Comparison of ENCODE assay signal across 8 mouse cellular contexts in the genomic region with DNA sequence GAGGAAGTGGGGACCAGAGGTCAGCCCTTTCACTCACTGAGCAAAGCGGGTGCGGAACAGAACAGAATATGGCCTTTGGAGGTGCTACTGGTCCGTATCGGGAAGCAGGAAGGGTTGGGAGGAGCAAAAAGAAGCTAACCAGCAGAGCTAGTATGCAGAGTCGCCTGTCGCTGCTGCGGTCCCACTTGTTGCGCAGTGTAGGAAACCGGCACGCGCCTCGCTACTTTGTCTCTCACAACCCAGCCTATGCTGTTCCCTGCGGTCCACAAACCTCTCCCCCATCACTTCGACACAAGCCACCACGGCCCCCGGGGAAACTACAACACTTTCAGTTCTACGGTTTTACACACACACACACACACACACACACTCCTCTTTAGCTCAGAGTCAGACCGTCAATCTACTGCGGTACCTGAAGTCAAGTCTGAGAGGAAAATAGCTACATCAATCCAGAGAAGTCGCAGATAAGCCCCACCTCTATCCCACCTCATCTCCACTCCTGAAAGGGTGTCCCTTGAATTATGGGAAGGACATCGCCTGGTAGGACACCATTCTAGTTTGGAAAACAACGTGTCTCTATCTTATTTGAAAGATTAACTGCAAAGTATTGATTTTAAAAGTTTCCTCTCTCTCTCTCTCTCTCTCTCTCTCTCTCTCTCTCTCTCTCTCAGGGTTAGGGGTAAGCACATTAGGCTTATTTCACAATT. TPM values are rescaled to one million over a fixed set of nuclear protein-coding genes. Genes with fewer than 3 reads are reported as not detected.
DNase-seq lines count a peak whose midpoint lies in the region; ATAC-seq and TF ChIP-seq lines count a peak whose summit lies in the region.

No protein-coding gene starts in this region.

- 0 out of 2 replicates have a peak, but pooled peaks have one; percentile 1 for TF ChIP-seq CTCF in kidney, adult 2 months (conservative IDR thresholded peaks at IDR 0.05; ENCODE audit: insufficient read depth, insufficient read length, low read depth, low read length)

- peak overlapping the region; percentile 40 for H3K9ac ChIP-seq in lung, embryonic 15.5 days

- no peak for ATAC-seq in lung, embryonic 15.5 days (ENCODE audit: borderline replicate concordance, extremely low read depth, low FRiP score, low TSS enrichment)
- ATAC-seq in neutrophil, adult 5-6 weeks (ENCODE audit: extremely low read depth, insufficient number of reproducible peaks, low FRiP score, poor library complexity, severe bottlenecking) = peak; percentile 7; the same call in 1 of the 2 replicates

- H3K9me3 ChIP-seq in lung, embryonic 15.5 days = no peaks in the 10 kb centered on the region

- H3K4me2 ChIP-seq in lung, embryonic 15.5 days = peak overlapping the region; percentile 96

- no peaks in the 10 kb centered on the region for H3K27me3 ChIP-seq in kidney, adult 2 months (replicated peaks; ENCODE audit: control insufficient read depth, insufficient read depth, low read length)
- peaks cover 20% of the 10 kb centered on the region for H3K27me3 ChIP-seq in lung, embryonic 15.5 days

- no peaks in the 10 kb centered on the region for H3K36me3 ChIP-seq in kidney, adult 2 months (ENCODE audit: control insufficient read depth, insufficient read depth, low read length)
- no peaks in the 10 kb centered on the region for H3K36me3 ChIP-seq in lung, embryonic 15.5 days

- DNase-seq in urinary bladder, adult 18-20 months (ENCODE audit: low spot score in 2 of 2) = peak; percentile 42 to 55
- DNase-seq in urinary bladder, postnatal 10 days (ENCODE audit: low spot score) = no peak
- peak; percentile 50 to 71 for DNase-seq in cerebellum, postnatal 36 days
- peak; percentile 65 to 76 for DNase-seq in heart, adult 9 months (ENCODE audit: low spot score in 2 of 2)
- DNase-seq in kidney, adult 2 months = peak; percentile 79
- no peak for DNase-seq in frontal cortex, postnatal 25 days (ENCODE audit: low spot score in 2 of 2)

- peak overlapping the region; percentile 80 for H3K27ac ChIP-seq in kidney, adult 2 months (ENCODE audit: insufficient read depth, low read depth, low read length)
- H3K27ac ChIP-seq in lung, embryonic 15.5 days = peak overlapping the region; percentile 39; the same call in 1 of the 2 replicates

- TF ChIP-seq POLR2A in kidney, adult 2 months (IDR thresholded peaks at IDR 0.05; ENCODE audit: low read depth, low read length) = peak; percentile 71

- peaks cover 17% of the 10 kb centered on the region; the same call in 1 of the 2 replicates for H3K4me1 ChIP-seq in kidney, adult 2 months (ENCODE audit: control insufficient read depth, insufficient read depth, low read length)
- peaks cover 54% of the 10 kb centered on the region for H3K4me1 ChIP-seq in lung, embryonic 15.5 days

- WGBS in kidney, adult 2 months = under 1% methylated on average over 22 of the region's 22 CpGs
- WGBS in lung, embryonic 15.5 days = under 1% methylated on average over 22 of the region's 22 CpGs

- peak overlapping the region; percentile 62 for H3K4me3 ChIP-seq in kidney, adult 2 months (ENCODE audit: insufficient read depth, low read depth, low read length)
- peak overlapping the region; percentile 45 for H3K4me3 ChIP-seq in lung, embryonic 15.5 days

RNA-seq across cellular contexts. Expression of a gene that starts 3.4 kb away (rescaled TPM):
- not detected in 2 replicates for polyA plus RNA-seq in kidney, adult 2 months (2012; rRNA removed)
- not detected in 2 replicates for polyA plus RNA-seq in lung, embryonic 15.5 days (2015; fragmentation: Nextera tagmentation; extraction: Ambion mirVana)
- total RNA-seq in neutrophil, adult 5-6 weeks (2017) = not detected in 2 replicates

RNA-seq across cellular contexts. Expression of a gene that starts 3.7 kb away (rescaled TPM):
- 11.7 and 13.0 TPM in 2 replicates for polyA plus RNA-seq in kidney, adult 2 months (2012; rRNA removed)
- polyA plus RNA-seq in lung, embryonic 15.5 days (2015; fragmentation: Nextera tagmentation; extraction: Ambion mirVana) = 1.7 TPM in 2 replicates
- total RNA-seq in neutrophil, adult 5-6 weeks (2017) = 100 and 112 TPM in 2 replicates

RNA-seq across cellular contexts. Expression of a gene that starts 52.7 kb away (rescaled TPM):
- not detected in 2 replicates for polyA plus RNA-seq in kidney, adult 2 months (2012; rRNA removed)
- polyA plus RNA-seq in lung, embryonic 15.5 days (2015; fragmentation: Nextera tagmentation; extraction: Ambion mirVana) = not detected in 2 replicates
- not detected in 2 replicates for total RNA-seq in neutrophil, adult 5-6 weeks (2017)

Comparison
In these comparisons a context has a peak if more than half of its experiments do, and no peak if none do; other contexts are left out.
1. DNase-seq: peak in urinary bladder, adult 18-20 months (2 of 2), cerebellum, postnatal 36 days (2 of 2), heart, adult 9 months (2 of 2) and kidney, adult 2 months (single experiment); none in urinary bladder, postnatal 10 days (single experiment) and frontal cortex, postnatal 25 days (0 of 2).